Mouse (Mus musculus) neural tube, embryonic 14.5 days (tissue): ENCODE data around the gene Zfp451. TPM values are rescaled to one million over a fixed set of nuclear protein-coding genes. Genes with fewer than 3 reads are reported as not detected.
A peak's percentile ranks its signal among the peaks of the same experiment; 100 is the strongest.

Experiments used
- ATAC-seq: fragments of 200-750 bp; cut with Nextera tagmentation; 2 replicates; pipeline ENCODE4 v1.8.0; 2017; ENCODE audit warnings: low read depth, mild to moderate bottlenecking, moderate TSS enrichment, moderate library complexity
- H3K27ac ChIP-seq: fragments of 300-500 bp; sonication (generic); 2 replicates; pipeline ENCODE4 v1.5.1; 2014; ENCODE audit warnings: low read depth, mild to moderate bottlenecking, control low read depth, low read length, moderate library complexity, mixed read lengths
- H3K27me3 ChIP-seq: fragments of 300-500 bp; sonication (generic); 2 replicates; pipeline ENCODE4 v1.6.1; 2014; ENCODE audit warnings: low read length; ENCODE audit not compliant: control insufficient read depth, insufficient read depth
- H3K36me3 ChIP-seq: fragments of 300-500 bp; sonication (generic); 2 replicates; pipeline ENCODE4 v1.6.1; 2014; ENCODE audit warnings: low read length, mixed read lengths; ENCODE audit not compliant: control insufficient read depth, insufficient read depth
- H3K4me1 ChIP-seq: fragments of 300-500 bp; sonication (generic); 2 replicates; pipeline ENCODE4 v1.6.1; 2014; ENCODE audit warnings: low read length; ENCODE audit not compliant: control insufficient read depth, insufficient read depth
- H3K4me2 ChIP-seq: fragments of 300-500 bp; sonication (generic); 2 replicates; pipeline ENCODE4 v1.6.1; 2014; ENCODE audit warnings: mild to moderate bottlenecking, low read depth, low read length, control low read depth
- H3K4me3 ChIP-seq: fragments of 300-500 bp; sonication (generic); 2 replicates; pipeline ENCODE4 v1.5.1; 2014; ENCODE audit warnings: low read depth, low read length, control low read depth, mixed read lengths
- H3K9ac ChIP-seq: fragments of 300-500 bp; sonication (generic); replicated peaks from 2 replicates; pipeline ENCODE4 v1.6.1; 2014; ENCODE audit warnings: low read depth, mild to moderate bottlenecking, control low read depth, low read length, mixed read lengths
- H3K9me3 ChIP-seq: fragments of 300-500 bp; sonication (generic); 2 replicates; pipeline ENCODE4 v1.6.1; 2016; ENCODE audit warnings: low read length; ENCODE audit not compliant: control insufficient read depth
- WGBS: fragments of 180-500 bp; shearing (Covaris S2); extraction: QIAGEN DNeasy Blood & Tissue Kit; methylation state at CpG from one replicate; pipeline ENCODE4 v1.1.7; 2014; 5-methylcytosine and 5-hydroxymethylcytosine counted together
- polyA plus RNA-seq: library from polyadenylated mRNA; unstranded; fragments of >200 nt; fragmentation: Nextera tagmentation; extraction: Ambion mirVana; gene quantifications from 2 replicates; pipeline ENCODE4 v1.2.1, GENCODE M21; 2014

Zfp451 gene
- polyA plus RNA-seq, 1 experiment from 2014 or later = 68.9 TPM

GRCm38 (mm10) chr1:33765468-33766080, 48.8 kb downstream of the Zfp451 start:
- Histone ChIP-seq H3K27ac (no peak overlapping the region), H3K4me1 (no peaks in the 10 kb centered on the region), H3K4me3 (no peak overlapping the region), H3K9me3 (no peaks in the 10 kb centered on the region), H3K4me2 (no peak overlapping the region), H3K36me3 (0 out of 2 replicates have a peak, but pooled peaks cover 12% of the 10 kb centered on the region), H3K9ac (no peak overlapping the region), H3K27me3 (no peaks in the 10 kb centered on the region)
- no peak for ATAC-seq
- 92% methylated on average over 11 of the region's 11 CpGs for WGBS

GRCm38 (mm10) chr1:33763826-33764225, 50.6 kb downstream of the Zfp451 start:
- Histone ChIP-seq H3K27ac (no peak overlapping the region), H3K27me3 (no peaks in the 10 kb centered on the region), H3K9ac (no peak overlapping the region), H3K4me1 (no peaks in the 10 kb centered on the region), H3K36me3 (0 out of 2 replicates have a peak, but pooled peaks cover 7% of the 10 kb centered on the region), H3K4me2 (no peak overlapping the region), H3K4me3 (no peak overlapping the region), H3K9me3 (no peaks in the 10 kb centered on the region)
- WGBS = 79% methylated on average over 2 of the region's 2 CpGs
- ATAC-seq = no peak

- Histone ChIP-seq H3K27ac (no peak overlapping the region), H3K4me3 (no peak overlapping the region), H3K4me1 (no peaks in the 10 kb centered on the region), H3K9ac (no peak overlapping the region), H3K36me3 (0 out of 2 replicates have a peak, but pooled peaks cover 7% of the 10 kb centered on the region), H3K27me3 (no peaks in the 10 kb centered on the region), H3K9me3 (no peaks in the 10 kb centered on the region), H3K4me2 (no peak overlapping the region)
- no peak for ATAC-seq
- WGBS = 48% methylated on average over 4 of the region's 4 CpGs
Measured at GRCm38 (mm10) chr1:33758488-33758887, 55.9 kb downstream of the Zfp451 start.

GRCm38 (mm10) chr1:33757491-33758041, 56.8 kb downstream of the Zfp451 start, which contains the start of gene Bag2:
Gene Bag2 (minus strand): TSS chr1:33757795.
- Histone ChIP-seq H3K36me3 (0 out of 2 replicates have a peak, but pooled peaks cover 7% of the 10 kb centered on the region), H3K4me2 (peak within 1 kb of the TSS; percentile 97), H3K27me3 (no peaks in the 10 kb centered on the region), H3K4me3 (peak within 1 kb of the TSS; percentile 63), H3K9ac (peak within 1 kb of the TSS; percentile 76), H3K27ac (peak within 1 kb of the TSS; percentile 55; the same call in 1 of the 2 replicates), H3K9me3 (no peaks in the 10 kb centered on the region), H3K4me1 (no peaks in the 10 kb centered on the region)
- under 1% methylated on average over 55 of the region's 61 CpGs for WGBS
- peak; percentile 88 for ATAC-seq

- no peaks in the 10 kb centered on the region for H3K27me3 ChIP-seq
- H3K9ac ChIP-seq = peak overlapping the region; percentile 76; the same call in 1 of the 2 replicates
- peak; percentile 67 for ATAC-seq
- no peaks in the 10 kb centered on the region for H3K9me3 ChIP-seq
- 7% methylated on average over 14 of the region's 14 CpGs for WGBS
- H3K4me1 ChIP-seq = no peaks in the 10 kb centered on the region
- H3K4me2 ChIP-seq = peak overlapping the region; percentile 97
- H3K27ac ChIP-seq = no peak overlapping the region
- peak overlapping the region; percentile 63 for H3K4me3 ChIP-seq
- 0 out of 2 replicates have a peak, but pooled peaks cover 4% of the 10 kb centered on the region for H3K36me3 ChIP-seq
Measured at GRCm38 (mm10) chr1:33757033-33757413, 57.4 kb downstream of the Zfp451 start.

GRCm38 (mm10) chr1:33756258-33757032, 58.0 kb downstream of the Zfp451 start:
- no peaks in the 10 kb centered on the region for H3K36me3 ChIP-seq
- H3K4me2 ChIP-seq = peak overlapping the region; percentile 97
- peak overlapping the region; percentile 63; the same call in 1 of the 2 replicates for H3K4me3 ChIP-seq
- no peaks in the 10 kb centered on the region for H3K27me3 ChIP-seq
- H3K27ac ChIP-seq = no peak overlapping the region
- WGBS = 36% methylated on average over 18 of the region's 18 CpGs
- no peaks in the 10 kb centered on the region for H3K9me3 ChIP-seq
- no peak overlapping the region for H3K9ac ChIP-seq
- no peaks in the 10 kb centered on the region for H3K4me1 ChIP-seq
- 0 out of 2 replicates have a peak, but pooled peaks have one; percentile 1 for ATAC-seq

GRCm38 (mm10) chr1:33755799-33756198, 58.6 kb downstream of the Zfp451 start:
- WGBS = 86% methylated on average over 7 of the region's 7 CpGs

GRCm38 (mm10) chr1:33754965-33755735, 59.2 kb downstream of the Zfp451 start:
- H3K27me3 ChIP-seq = no peaks in the 10 kb centered on the region
- ATAC-seq = no peak
- H3K36me3 ChIP-seq = no peaks in the 10 kb centered on the region
- H3K4me1 ChIP-seq = no peaks in the 10 kb centered on the region
- no peak overlapping the region for H3K4me2 ChIP-seq
- no peak overlapping the region for H3K4me3 ChIP-seq
- 84% methylated on average over 21 of the region's 21 CpGs for WGBS
- H3K9me3 ChIP-seq = no peaks in the 10 kb centered on the region
- no peak overlapping the region for H3K9ac ChIP-seq
- no peak overlapping the region for H3K27ac ChIP-seq

More at GRCm38 (mm10) chr1:33755799-33756198, 58.6 kb downstream of the Zfp451 start:
- Histone ChIP-seq H3K4me1 (no peaks in the 10 kb centered on the region), H3K9me3 (no peaks in the 10 kb centered on the region), H3K27ac (no peak overlapping the region), H3K36me3 (no peaks in the 10 kb centered on the region), H3K4me2 (no peak overlapping the region), H3K4me3 (no peak overlapping the region), H3K9ac (no peak overlapping the region), H3K27me3 (no peaks in the 10 kb centered on the region)
- no peak for ATAC-seq
